Mouse (Mus musculus) embryonic facial prominence, embryonic 15.5 days (tissue): ENCODE data around the gene Tlk1. TPM values are rescaled to one million over a fixed set of nuclear protein-coding genes. Genes with fewer than 3 reads are reported as not detected.
"Not testable (repeated sequence)": the region's sequence is repeated elsewhere in the genome, so short reads cannot be mapped to it uniquely, and the experiment has no call there.

Source experiments
- ATAC-seq: fragments of 200-750 bp; cut with Nextera tagmentation; 2 replicates; pipeline ENCODE4 v1.8.0; 2017; ENCODE audit warnings: low read depth, moderate TSS enrichment; ENCODE audit not compliant: insufficient number of reproducible peaks, low FRiP score, low TSS enrichment
- H3K27ac ChIP-seq: fragments of 300-500 bp; sonication (generic); replicated peaks from 2 replicates; pipeline ENCODE4 v1.5.1; 2015; ENCODE audit warnings: mild to moderate bottlenecking, inconsistent platforms
- H3K27me3 ChIP-seq: fragments of 300-500 bp; sonication (generic); 2 replicates; pipeline ENCODE4 v1.6.1; 2015; ENCODE audit warnings: inconsistent platforms
- H3K36me3 ChIP-seq: fragments of 300-500 bp; sonication (generic); 2 replicates; pipeline ENCODE4 v1.6.1; 2015; ENCODE audit warnings: mild to moderate bottlenecking, inconsistent platforms
- H3K4me1 ChIP-seq: fragments of 300-500 bp; sonication (generic); 2 replicates; pipeline ENCODE4 v1.6.1; 2015; ENCODE audit warnings: inconsistent platforms
- H3K4me2 ChIP-seq: fragments of 300-500 bp; sonication (generic); replicated peaks from 2 replicates; pipeline ENCODE4 v1.6.1; 2015; ENCODE audit warnings: mild to moderate bottlenecking, inconsistent platforms
- H3K4me3 ChIP-seq: fragments of 300-500 bp; sonication (generic); replicated peaks from 2 replicates; pipeline ENCODE4 v1.5.1; 2015; ENCODE audit warnings: mild to moderate bottlenecking, inconsistent platforms
- H3K9ac ChIP-seq: fragments of 300-500 bp; sonication (generic); 2 replicates; pipeline ENCODE4 v1.6.1; 2015; ENCODE audit warnings: inconsistent platforms
- H3K9me3 ChIP-seq: fragments of 300-500 bp; sonication (generic); replicated peaks from 2 replicates; pipeline ENCODE4 v1.6.1; 2016; ENCODE audit warnings: inconsistent platforms
- WGBS: fragments of 180-500 bp; shearing (Covaris S2); methylation state at CpG from one replicate; pipeline ENCODE4 v1.1.7; 2015; 5-methylcytosine and 5-hydroxymethylcytosine counted together
- polyA plus RNA-seq: library from polyadenylated mRNA; unstranded; fragments of >200 nt; fragmentation: Nextera tagmentation; extraction: Ambion mirVana; gene quantifications from 2 replicates; pipeline ENCODE4 v1.2.1, GENCODE M21; 2015

Gene Tlk1
- polyA plus RNA-seq, 1 experiment from 2014 or later, result 28.5 TPM

DNA sequence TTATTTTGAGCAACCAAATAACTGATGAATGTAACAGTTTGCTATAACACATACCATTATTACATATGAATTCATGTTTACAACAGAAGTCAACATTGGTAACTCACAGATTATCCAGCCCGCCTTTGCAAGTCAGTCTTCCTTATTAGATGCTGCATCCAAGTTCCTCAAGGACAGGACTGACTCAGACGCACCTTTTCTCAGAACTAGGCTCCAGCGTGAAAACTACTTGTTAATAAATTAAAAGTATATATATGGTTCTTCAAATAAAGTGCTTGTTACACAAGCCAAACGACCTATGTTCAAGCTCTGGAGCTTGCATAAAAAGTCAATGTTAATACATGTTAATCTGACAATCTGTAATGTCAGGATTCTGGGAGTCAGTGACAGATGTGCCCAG is 11.9 kb downstream of the Tlk1 start:
- Histone ChIP-seq H3K27me3 (no peaks in the 10 kb centered on the region), H3K4me1 (peaks cover 5% of the 10 kb centered on the region; the same call in 1 of the 2 replicates), H3K4me2 (no peak overlapping the region), H3K9ac (no peak overlapping the region), H3K36me3 (no peaks in the 10 kb centered on the region), H3K9me3 (no peaks in the 10 kb centered on the region), H3K4me3 (no peak overlapping the region), H3K27ac (no peak overlapping the region)
- ATAC-seq, result no peak
- WGBS, result 73% methylated on average over 4 of the region's 4 CpGs

- Histone ChIP-seq H3K9me3 (no peaks in the 10 kb centered on the region), H3K36me3 (no peaks in the 10 kb centered on the region), H3K27me3 (no peaks in the 10 kb centered on the region), H3K4me3 (no peak overlapping the region), H3K4me1 (peaks cover 7% of the 10 kb centered on the region; the same call in 1 of the 2 replicates), H3K27ac (no peak overlapping the region), H3K9ac (no peak overlapping the region), H3K4me2 (no peak overlapping the region)
- 59% methylated on average over 3 of the region's 3 CpGs for WGBS
- no peak for ATAC-seq
Observed at GRCm38 (mm10) chr2:70811476-70811875, 14.1 kb downstream of the Tlk1 start.

GRCm38 (mm10) chr2:70809921-70810320 is 15.6 kb downstream of the Tlk1 start:
- no peak for ATAC-seq
- H3K27me3 ChIP-seq, result no peaks in the 10 kb centered on the region
- 0 out of 2 replicates have a peak, but pooled peaks cover under 1% of the 10 kb centered on the region for H3K36me3 ChIP-seq
- WGBS, result 79% methylated on average over 3 of the region's 3 CpGs
- no peak overlapping the region for H3K4me3 ChIP-seq
- no peak overlapping the region for H3K4me2 ChIP-seq
- H3K4me1 ChIP-seq, result peaks cover 7% of the 10 kb centered on the region; the same call in 1 of the 2 replicates
- H3K9ac ChIP-seq, result no peak overlapping the region
- no peak overlapping the region for H3K27ac ChIP-seq
- no peaks in the 10 kb centered on the region for H3K9me3 ChIP-seq

- no peak for ATAC-seq
- Histone ChIP-seq H3K4me2 (no peak overlapping the region), H3K9me3 (no peaks in the 10 kb centered on the region), H3K4me1 (peaks cover 7% of the 10 kb centered on the region; the same call in 1 of the 2 replicates), H3K36me3 (peaks cover 4% of the 10 kb centered on the region; the same call in 1 of the 2 replicates), H3K27ac (no peak overlapping the region), H3K9ac (no peak overlapping the region), H3K27me3 (no peaks in the 10 kb centered on the region), H3K4me3 (no peak overlapping the region)
Observed at GRCm38 (mm10) chr2:70808681-70809080, 16.8 kb downstream of the Tlk1 start.

- H3K4me3 ChIP-seq, H3K4me2 ChIP-seq, H3K4me1 ChIP-seq, H3K27ac ChIP-seq, H3K27me3 ChIP-seq, H3K36me3 ChIP-seq, H3K9me3 ChIP-seq, ATAC-seq, H3K9ac ChIP-seq: not testable (repeated sequence)
- WGBS, result 83% methylated on average over 3 of the region's 3 CpGs
Observed at GRCm38 (mm10) chr2:70807678-70808077, 17.9 kb downstream of the Tlk1 start.

DNA sequence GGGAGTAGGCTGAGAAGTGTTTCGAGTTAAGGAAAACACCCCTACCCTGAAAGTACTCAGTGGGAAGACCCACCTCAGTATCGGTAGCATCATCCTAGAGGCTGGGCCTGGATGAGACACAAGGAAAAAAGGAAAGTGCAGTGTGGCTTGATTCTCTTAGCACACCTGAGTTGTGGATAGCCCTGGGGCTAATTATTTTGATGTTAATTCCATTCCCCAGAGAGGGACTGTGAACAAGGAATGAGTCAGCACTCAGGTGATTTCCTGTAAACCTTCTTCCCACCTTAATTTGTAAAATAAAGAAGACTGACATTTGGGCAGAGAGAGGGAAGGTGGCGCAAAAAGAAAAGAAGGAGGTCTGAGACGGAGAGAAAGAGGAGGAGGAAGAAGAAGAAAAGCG is 19.5 kb downstream of the Tlk1 start:
- Histone ChIP-seq H3K4me3 (no peak overlapping the region), H3K27me3 (no peaks in the 10 kb centered on the region), H3K9ac (no peak overlapping the region), H3K27ac (no peak overlapping the region), H3K4me1 (peaks cover 7% of the 10 kb centered on the region; the same call in 1 of the 2 replicates), H3K4me2 (no peak overlapping the region), H3K9me3 (no peaks in the 10 kb centered on the region), H3K36me3 (peaks cover 4% of the 10 kb centered on the region; the same call in 1 of the 2 replicates)
- WGBS, result 80% methylated on average over 5 of the region's 5 CpGs
- ATAC-seq, result no peak

- H3K9me3 ChIP-seq, H3K27ac ChIP-seq, H3K36me3 ChIP-seq, H3K4me2 ChIP-seq, H3K4me1 ChIP-seq, H3K9ac ChIP-seq, H3K27me3 ChIP-seq, ATAC-seq, H3K4me3 ChIP-seq: not testable (repeated sequence)
- WGBS, result 69% methylated on average over 4 of the region's 4 CpGs
Observed at GRCm38 (mm10) chr2:70803696-70804095, 21.8 kb downstream of the Tlk1 start.

GRCm38 (mm10) chr2:70802658-70803057 is 22.9 kb downstream of the Tlk1 start:
- 0 out of 2 replicates have a peak, but pooled peaks cover 5% of the 10 kb centered on the region for H3K4me1 ChIP-seq
- no peaks in the 10 kb centered on the region for H3K27me3 ChIP-seq
- ATAC-seq, result no peak
- no peaks in the 10 kb centered on the region for H3K9me3 ChIP-seq
- no peak overlapping the region for H3K27ac ChIP-seq
- whole genome bisulfite sequencing, result 46% methylated on average over 6 of the region's 6 CpGs
- H3K4me3 ChIP-seq, result no peak overlapping the region
- H3K9ac ChIP-seq, result no peak overlapping the region
- no peak overlapping the region for H3K4me2 ChIP-seq
- peaks cover 4% of the 10 kb centered on the region; the same call in 1 of the 2 replicates for H3K36me3 ChIP-seq

- H3K4me2 ChIP-seq, result no peak overlapping the region
- H3K9me3 ChIP-seq, result no peaks in the 10 kb centered on the region
- peaks cover 4% of the 10 kb centered on the region; the same call in 1 of the 2 replicates for H3K36me3 ChIP-seq
- H3K27me3 ChIP-seq, result no peaks in the 10 kb centered on the region
- H3K4me3 ChIP-seq, result no peak overlapping the region
- 0 out of 2 replicates have a peak, but pooled peaks cover 5% of the 10 kb centered on the region for H3K4me1 ChIP-seq
- no peak for ATAC-seq
- no peak overlapping the region for H3K9ac ChIP-seq
- H3K27ac ChIP-seq, result no peak overlapping the region
Observed at GRCm38 (mm10) chr2:70801543-70801942, 24.0 kb downstream of the Tlk1 start.

DNA sequence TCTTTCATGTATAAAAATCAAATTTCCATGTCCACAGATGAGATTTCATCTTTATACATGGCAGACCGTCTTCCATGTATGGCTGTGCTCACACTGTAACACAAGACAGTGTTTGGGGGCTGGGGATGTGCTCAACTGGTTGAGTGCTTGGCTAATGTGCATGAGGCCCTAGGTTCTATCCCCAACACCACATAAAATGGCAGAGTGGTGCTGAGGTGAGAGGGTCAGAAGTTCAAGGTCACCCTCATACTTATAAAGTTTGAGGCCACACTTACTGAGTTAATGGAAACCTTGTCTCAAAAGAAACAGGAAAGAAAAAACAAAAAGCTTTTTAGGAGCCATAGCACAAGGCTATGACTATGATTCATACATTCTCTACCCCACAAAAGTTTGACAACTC is 25.1 kb downstream of the Tlk1 start:
- no peaks in the 10 kb centered on the region for H3K9me3 ChIP-seq

GRCm38 (mm10) chr2:70793276-70793675 is 32.3 kb downstream of the Tlk1 start:
- no peak for ATAC-seq
- no peaks in the 10 kb centered on the region for H3K27me3 ChIP-seq
- no peaks in the 10 kb centered on the region for H3K9me3 ChIP-seq
- H3K4me1 ChIP-seq, result 0 out of 2 replicates have a peak, but pooled peaks cover 3% of the 10 kb centered on the region
- peaks cover 7% of the 10 kb centered on the region; the same call in 1 of the 2 replicates for H3K36me3 ChIP-seq
- H3K4me3 ChIP-seq, result no peak overlapping the region
- WGBS, result 92% methylated on average over 4 of the region's 4 CpGs
- H3K27ac ChIP-seq, result no peak overlapping the region
- H3K9ac ChIP-seq, result no peak overlapping the region
- no peak overlapping the region for H3K4me2 ChIP-seq

More for the DNA sequence above, 25.1 kb downstream of the Tlk1 start:
- WGBS, result 53% methylated on average over 1 of the region's 1 CpGs
- no peak for ATAC-seq
- Histone ChIP-seq H3K4me1 (0 out of 2 replicates have a peak, but pooled peaks cover 5% of the 10 kb centered on the region), H3K9ac (no peak overlapping the region), H3K4me3 (no peak overlapping the region), H3K27me3 (no peaks in the 10 kb centered on the region), H3K27ac (no peak overlapping the region), H3K4me2 (no peak overlapping the region), H3K36me3 (peaks cover 4% of the 10 kb centered on the region; the same call in 1 of the 2 replicates)

DNA sequence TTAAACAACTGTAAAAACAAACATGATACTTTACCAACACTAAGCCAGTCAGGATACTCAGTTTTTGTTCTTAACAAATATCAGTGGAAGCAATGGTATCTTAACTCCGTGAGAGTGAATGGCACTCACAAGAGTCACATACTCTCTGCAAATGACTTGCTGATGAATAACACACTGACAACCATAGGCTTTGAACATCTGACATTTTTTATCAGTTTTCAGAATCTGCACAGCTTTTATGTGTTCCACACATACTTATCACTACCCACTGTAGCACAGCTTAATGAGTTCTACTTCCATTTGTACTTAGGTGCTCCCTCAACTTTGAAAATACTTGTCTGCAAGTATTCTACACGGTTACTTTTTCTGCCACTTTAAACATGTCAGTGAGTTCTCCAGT is 35.3 kb downstream of the Tlk1 start:
- WGBS, result 75% methylated on average over 2 of the region's 2 CpGs
- H3K9me3 ChIP-seq, result no peaks in the 10 kb centered on the region
- no peak overlapping the region for H3K27ac ChIP-seq
- peaks cover 7% of the 10 kb centered on the region; the same call in 1 of the 2 replicates for H3K36me3 ChIP-seq
- H3K9ac ChIP-seq, result no peak overlapping the region
- H3K4me2 ChIP-seq, result no peak overlapping the region
- H3K27me3 ChIP-seq, result no peaks in the 10 kb centered on the region
- no peak for ATAC-seq
- H3K4me3 ChIP-seq, result no peak overlapping the region
- H3K4me1 ChIP-seq, result no peaks in the 10 kb centered on the region
